Mouse (Mus musculus): ENCODE results near the gene Neurl2. TPM values are rescaled to one million over a fixed set of nuclear protein-coding genes. Genes with fewer than 3 reads are reported as not detected.
A peak's percentile ranks its signal among the peaks of the same experiment; 100 is the strongest.
"Not testable (repeated sequence)": the region's sequence is repeated elsewhere in the genome, so short reads cannot be mapped to it uniquely, and the experiment has no call there.

Gene Neurl2
- total RNA-seq, 1 experiment, result 3.6 TPM

- H3K9me3 ChIP-seq (ENCODE audit: control insufficient read depth, insufficient read depth, low read depth, low read length), result no peaks in the 10 kb centered on the region
- DNase-seq (ENCODE audit: low read depth, low spot score), result peak; percentile 70
- H3K9ac ChIP-seq (ENCODE audit: insufficient read depth, low read depth, low read length, poor library complexity, severe bottlenecking), result peak overlapping the region; percentile 27; the same call in 1 of the 2 replicates
- no peaks in the 10 kb centered on the region for H3K36me3 ChIP-seq (ENCODE audit: control insufficient read depth, insufficient read depth, low read length, poor library complexity, severe bottlenecking)
- in situ Hi-C loops (cut with MboI; ENCODE audit: low sequenced_read_pairs in 2 of 2, unreplicated experiment in 2 of 2), result no loop called here
- TF ChIP-seq MAFK (IDR thresholded peaks at IDR 0.05; ENCODE audit: insufficient read depth, low read depth, low read length) (no peak), ZNF384 (IDR thresholded peaks at IDR 0.05; ENCODE audit: low read depth, low read length) (peak; percentile 95), HCFC1 (IDR thresholded peaks at IDR 0.05; ENCODE audit: borderline replicate concordance, insufficient read depth, low read length) (no peak)
- H3K27ac ChIP-seq (ENCODE audit: insufficient read depth, low read depth, low read length, poor library complexity, severe bottlenecking), result peak overlapping the region; percentile 83
- peak overlapping the region; percentile 14 to 17; a peak in 2 of 4 replicates for H3K4me3 ChIP-seq (ENCODE audit: insufficient read depth in 1 of 2, low read depth in 1 of 2, low read length in 2 of 2, poor library complexity in 1 of 2, severe bottlenecking in 1 of 2)
- H3K4me1 ChIP-seq (ENCODE audit: control insufficient read depth in 2 of 2, insufficient read depth in 2 of 2, low read length in 2 of 2, poor library complexity in 1 of 2), result peaks cover 4 to 21% of the 10 kb centered on the region in 2 experiments
These were observed 33.7 kb upstream of the Neurl2 start for GRCm38 (mm10) chr2:164866741-164867551.

GRCm38 (mm10) chr2:164864593-164864992, 31.3 kb upstream of the Neurl2 start:
- no peaks in the 10 kb centered on the region for H3K36me3 ChIP-seq (ENCODE audit: control insufficient read depth, insufficient read depth, low read length, poor library complexity, severe bottlenecking)
- H3K4me1 ChIP-seq (ENCODE audit: control insufficient read depth in 2 of 2, insufficient read depth in 2 of 2, low read length in 2 of 2, poor library complexity in 1 of 2), result peaks cover 10 to 33% of the 10 kb centered on the region in 2 experiments
- in situ Hi-C loops (cut with MboI; ENCODE audit: low sequenced_read_pairs in 2 of 2, unreplicated experiment in 2 of 2), result no loop called here
- H3K9ac ChIP-seq (ENCODE audit: insufficient read depth, low read depth, low read length, poor library complexity, severe bottlenecking), result no peak overlapping the region
- no peaks in the 10 kb centered on the region for H3K9me3 ChIP-seq (ENCODE audit: control insufficient read depth, insufficient read depth, low read depth, low read length)
- H3K27ac ChIP-seq (ENCODE audit: insufficient read depth, low read depth, low read length, poor library complexity, severe bottlenecking), result peak overlapping the region; percentile 19; the same call in 1 of the 2 replicates
- H3K4me3 ChIP-seq (ENCODE audit: insufficient read depth in 1 of 2, low read depth in 1 of 2, low read length in 2 of 2, poor library complexity in 1 of 2, severe bottlenecking in 1 of 2), result no peak overlapping the region
- TF ChIP-seq ZC3H11A (IDR thresholded peaks at IDR 0.05; ENCODE audit: borderline replicate concordance, low read depth, low read length) (no peak), MAFK (IDR thresholded peaks at IDR 0.05; ENCODE audit: insufficient read depth, low read depth, low read length) (no peak), CHD2 (IDR thresholded peaks at IDR 0.05; ENCODE audit: low read depth, low read length) (no peak)
- no peak for DNase-seq (ENCODE audit: low read depth, low spot score)

- H3K9me3 ChIP-seq (ENCODE audit: control insufficient read depth, insufficient read depth, low read depth, low read length); H3K9ac ChIP-seq (ENCODE audit: insufficient read depth, low read depth, low read length, poor library complexity, severe bottlenecking); H3K4me3 ChIP-seq (ENCODE audit: insufficient read depth in 1 of 2, low read depth in 1 of 2, low read length in 2 of 2, poor library complexity in 1 of 2, severe bottlenecking in 1 of 2); in situ Hi-C loops (cut with MboI; ENCODE audit: low sequenced_read_pairs in 2 of 2, unreplicated experiment in 2 of 2); H3K27ac ChIP-seq (ENCODE audit: insufficient read depth, low read depth, low read length, poor library complexity, severe bottlenecking); DNase-seq (ENCODE audit: low read depth, low spot score); H3K36me3 ChIP-seq (ENCODE audit: control insufficient read depth, insufficient read depth, low read length, poor library complexity, severe bottlenecking): not testable (repeated sequence)
- H3K4me1 ChIP-seq (ENCODE audit: control insufficient read depth in 2 of 2, insufficient read depth in 2 of 2, low read length in 2 of 2, poor library complexity in 1 of 2), result peaks cover 17 to 39% of the 10 kb centered on the region in 2 experiments
These were observed 30.2 kb upstream of the Neurl2 start for GRCm38 (mm10) chr2:164863411-164863810.

GRCm38 (mm10) chr2:164862179-164862861, 29.1 kb upstream of the Neurl2 start:
- Histone ChIP-seq H3K9me3 (ENCODE audit: control insufficient read depth, insufficient read depth, low read depth, low read length) (no peaks in the 10 kb centered on the region), H3K4me3 (ENCODE audit: insufficient read depth in 1 of 2, low read depth in 1 of 2, low read length in 2 of 2, poor library complexity in 1 of 2, severe bottlenecking in 1 of 2) (no peak overlapping the region), H3K9ac (ENCODE audit: insufficient read depth, low read depth, low read length, poor library complexity, severe bottlenecking) (no peak overlapping the region; the same call in 1 of the 2 replicates), H3K4me1 (ENCODE audit: control insufficient read depth in 2 of 2, insufficient read depth in 2 of 2, low read length in 2 of 2, poor library complexity in 1 of 2) (peaks cover 22 to 37% of the 10 kb centered on the region in 2 experiments), H3K27ac (ENCODE audit: insufficient read depth, low read depth, low read length, poor library complexity, severe bottlenecking) (no peak overlapping the region; the same call in 1 of the 2 replicates), H3K36me3 (ENCODE audit: control insufficient read depth, insufficient read depth, low read length, poor library complexity, severe bottlenecking) (no peaks in the 10 kb centered on the region)
- TF ChIP-seq ZNF384 (IDR thresholded peaks at IDR 0.05; ENCODE audit: low read depth, low read length) (no peak), HCFC1 (IDR thresholded peaks at IDR 0.05; ENCODE audit: borderline replicate concordance, insufficient read depth, low read length) (no peak), ZC3H11A (IDR thresholded peaks at IDR 0.05; ENCODE audit: borderline replicate concordance, low read depth, low read length) (no peak), MAFK (IDR thresholded peaks at IDR 0.05; ENCODE audit: insufficient read depth, low read depth, low read length) (no peak), CHD2 (IDR thresholded peaks at IDR 0.05; ENCODE audit: low read depth, low read length) (no peak)
- in situ Hi-C loops (cut with MboI; ENCODE audit: low sequenced_read_pairs in 2 of 2, unreplicated experiment in 2 of 2), result no loop called here
- no peak for DNase-seq (ENCODE audit: low read depth, low spot score)

All from ES-E14 (cell line).